Mouse (Mus musculus) kidney, adult 18-20 months (tissue): ENCODE data around the gene Fam240a.
A peak's percentile ranks its signal among the peaks of the same experiment; 100 is the strongest.

Experiments
- DNase-seq: peaks from one replicate; pipeline ENCODE4 v3.0.0; 2021

Fam240a gene

DNA sequence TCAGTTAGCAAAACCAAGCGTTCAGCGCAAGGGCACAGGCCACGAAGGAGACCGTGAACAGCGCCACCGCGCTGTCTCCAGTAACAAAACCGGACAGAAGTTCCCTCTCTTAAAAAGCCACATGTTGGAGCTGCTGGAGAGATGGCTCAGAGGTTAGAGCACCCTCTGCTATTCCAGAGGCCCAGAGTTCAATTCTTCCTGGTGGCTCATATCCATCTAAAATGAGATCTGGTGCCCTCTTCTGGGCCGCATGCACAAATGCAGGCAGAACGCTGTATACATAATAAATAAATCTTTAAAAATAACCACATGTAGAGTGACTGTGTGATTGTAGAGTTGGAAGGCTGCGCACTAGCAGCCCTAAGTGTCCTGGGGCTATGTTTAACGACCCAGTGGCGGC is 27.6 kb upstream of the Fam240a start:
- DNase-seq: no peak

GRCm38 (mm10) chr9:110937506-110938490 is 21.1 kb upstream of the Fam240a start:
- DNase-seq: no peak

- DNase-seq: no peak
Observed at GRCm38 (mm10) chr9:110935941-110936340, 19.3 kb upstream of the Fam240a start.

- DNase-seq: peak; percentile 8
Observed at GRCm38 (mm10) chr9:110933850-110934437, 17.3 kb upstream of the Fam240a start.

- no peak for DNase-seq
Observed at GRCm38 (mm10) chr9:110931573-110931972, 14.9 kb upstream of the Fam240a start.

- peak; percentile 69 for DNase-seq
Observed at GRCm38 (mm10) chr9:110922759-110923158, 6.1 kb upstream of the Fam240a start.

- no peak for DNase-seq
Observed at GRCm38 (mm10) chr9:110920665-110921419, 4.2 kb upstream of the Fam240a start.

DNA sequence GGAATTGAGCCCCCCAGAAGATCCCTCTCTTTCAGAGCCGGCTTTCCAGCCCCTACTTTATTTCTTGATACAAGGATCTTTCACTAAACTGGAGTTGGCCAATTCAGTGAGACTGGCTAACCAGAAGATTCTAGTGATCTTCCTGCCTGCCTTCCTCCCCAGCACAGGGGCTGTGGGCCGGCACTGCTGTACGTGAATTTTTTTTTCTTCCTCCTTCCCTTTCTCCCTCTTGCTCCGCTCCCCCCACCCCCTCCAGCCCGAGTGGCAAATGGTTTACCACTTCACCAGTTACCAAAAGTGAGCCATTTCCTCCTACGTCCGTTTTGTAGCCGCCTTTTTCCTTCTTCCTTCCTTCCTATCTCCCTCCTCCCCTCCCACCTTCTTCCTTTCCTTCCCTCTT is 1.2 kb downstream of the Fam240a start:
- no peak for DNase-seq

DNA sequence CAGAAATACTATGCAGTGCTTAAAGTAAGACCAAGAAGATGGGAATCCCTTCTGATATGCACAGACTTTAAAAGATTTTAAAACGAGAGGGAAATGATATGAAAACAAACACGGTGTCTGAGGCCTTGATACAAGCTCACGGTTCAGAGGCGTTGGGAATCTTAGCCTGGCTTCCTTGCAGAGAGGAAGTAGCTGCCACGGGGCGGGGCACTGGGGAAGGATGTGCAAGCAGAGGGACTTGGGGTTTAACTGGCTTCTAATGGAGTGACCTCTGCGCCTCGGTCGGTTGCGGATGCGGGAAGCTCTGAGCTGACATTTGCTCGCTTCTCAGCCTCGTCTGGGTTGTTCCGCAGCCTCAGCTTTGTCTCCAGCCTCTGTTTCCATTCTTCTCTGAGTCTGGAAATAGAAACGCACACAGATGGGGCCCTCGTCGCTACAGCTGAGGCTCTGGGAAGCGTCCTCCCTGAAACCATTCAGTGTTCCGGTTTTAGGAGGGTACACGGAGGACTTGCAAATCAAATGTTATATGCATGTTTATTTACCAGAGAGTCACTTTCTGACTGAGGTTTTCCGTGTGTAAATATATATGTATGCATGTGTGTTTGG is 1.9 kb downstream of the Fam240a start:
- no peak for DNase-seq

- no peak for DNase-seq
Observed at GRCm38 (mm10) chr9:110909371-110909967, 7.2 kb downstream of the Fam240a start.

DNA sequence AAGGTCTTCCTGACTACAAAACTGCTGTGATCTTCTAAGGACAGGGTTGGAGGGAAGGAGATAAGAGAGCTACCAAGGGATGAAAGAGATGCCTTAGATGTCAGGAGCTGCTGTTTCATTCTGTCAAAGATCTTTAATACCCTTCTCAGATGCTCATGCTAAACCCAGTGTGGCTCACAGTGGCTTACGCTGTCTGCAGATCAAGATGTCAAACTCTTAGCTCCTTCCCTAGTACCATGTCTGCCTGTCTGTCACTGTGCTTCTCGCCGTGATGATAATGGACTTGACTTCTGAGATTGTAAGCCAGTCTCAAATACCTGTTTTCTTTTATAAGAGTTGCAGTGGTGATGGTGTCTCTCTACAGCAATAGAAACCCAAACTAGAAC is 8.0 kb downstream of the Fam240a start:
- DNase-seq: no peak

- no peak for DNase-seq
Observed at GRCm38 (mm10) chr9:110907838-110908630, 8.6 kb downstream of the Fam240a start.

- DNase-seq: no peak
Observed at GRCm38 (mm10) chr9:110907201-110907837, 9.3 kb downstream of the Fam240a start.

- no peak for DNase-seq
Observed at GRCm38 (mm10) chr9:110902271-110902670, 14.4 kb downstream of the Fam240a start.

DNA sequence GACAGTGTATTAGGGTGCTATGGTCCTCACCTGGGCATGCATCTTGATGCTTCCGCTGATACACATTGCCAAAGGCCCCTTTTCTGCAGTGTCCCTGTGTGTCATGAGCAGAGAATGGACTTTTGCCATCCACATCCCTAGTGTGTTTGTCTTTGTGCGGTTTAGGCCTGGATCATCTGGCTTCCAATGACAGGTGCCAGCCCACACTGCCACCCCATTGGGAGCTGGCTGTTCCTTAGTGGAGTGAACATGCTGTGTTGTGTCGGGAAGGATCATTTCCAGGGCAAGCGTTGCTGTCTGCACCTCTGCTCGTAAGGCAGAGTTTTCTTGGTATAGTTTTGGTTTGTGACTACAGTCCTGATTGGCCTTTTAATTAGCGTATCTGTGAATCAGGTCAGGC is 15.5 kb downstream of the Fam240a start:
- no peak for DNase-seq

- no peak for DNase-seq
Observed at GRCm38 (mm10) chr9:110899451-110900008, 17.1 kb downstream of the Fam240a start.

DNA sequence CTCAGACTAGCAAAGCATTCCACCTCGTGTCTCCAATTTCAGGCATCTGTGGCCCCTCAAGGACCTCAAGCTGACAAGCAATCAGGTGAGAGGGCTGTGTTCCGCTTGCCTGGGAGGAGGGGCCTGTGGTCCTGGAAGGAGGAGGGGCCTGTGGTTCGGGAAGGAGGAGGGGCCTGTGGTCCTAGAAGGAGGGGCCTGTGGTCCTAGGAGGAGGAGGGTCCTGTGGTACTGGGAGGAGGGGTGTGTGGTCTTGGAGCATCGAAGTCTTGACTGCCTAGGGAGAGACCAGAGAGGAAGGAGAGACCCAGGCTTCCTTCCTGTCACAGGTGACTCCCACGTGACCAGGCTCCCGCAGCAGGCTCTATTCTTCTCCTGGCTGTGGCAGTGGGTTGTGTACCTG is 20.1 kb downstream of the Fam240a start:
- no peak for DNase-seq

- DNase-seq: no peak
Observed at GRCm38 (mm10) chr9:110895994-110896393, 20.7 kb downstream of the Fam240a start.

- no peak for DNase-seq
Observed at GRCm38 (mm10) chr9:110895507-110895906, 21.2 kb downstream of the Fam240a start.

- no peak for DNase-seq
Observed at GRCm38 (mm10) chr9:110893429-110893828, 23.2 kb downstream of the Fam240a start.

- DNase-seq: no peak
Observed at GRCm38 (mm10) chr9:110892552-110892951, 24.1 kb downstream of the Fam240a start.
